14 mouse cellular contexts compared by ENCODE assay signal in the genomic region with DNA sequence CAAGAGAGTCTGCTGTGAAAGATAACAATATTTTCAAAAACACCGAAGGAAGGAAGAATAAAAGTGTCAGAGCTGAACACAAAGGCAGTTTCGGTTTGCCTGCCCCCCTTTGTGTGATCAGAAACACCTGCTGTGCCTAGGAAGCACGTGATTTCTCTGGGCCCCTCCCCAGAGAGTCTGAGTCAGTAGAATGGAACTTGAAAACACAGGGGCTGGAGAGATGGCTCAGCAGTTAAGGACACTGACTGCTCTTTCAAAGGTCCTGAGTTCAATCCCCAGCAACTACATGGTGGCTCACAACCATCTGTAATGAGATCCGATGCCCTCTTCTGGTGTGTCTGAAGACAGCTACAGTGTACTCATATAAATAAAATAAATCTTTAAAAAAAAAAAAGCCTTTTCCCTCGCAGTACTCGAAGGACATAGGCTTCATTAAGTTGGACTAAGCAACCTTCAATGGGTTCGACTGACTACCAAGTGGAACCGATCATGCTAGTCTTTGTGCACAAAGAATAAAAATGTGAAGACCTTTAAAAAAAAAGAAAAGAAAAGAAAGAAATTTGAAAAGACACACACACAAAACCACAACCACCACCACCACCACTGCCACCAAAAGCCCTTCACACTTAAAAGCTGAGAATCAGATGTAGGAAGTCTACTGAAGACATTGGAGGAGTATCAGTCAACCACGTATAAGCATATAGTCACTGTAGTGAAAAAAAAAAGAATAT.
DNase-seq lines count a peak whose midpoint lies in the region; ATAC-seq lines count a peak whose summit lies in the region.
"Had no signal": no experiment of that assay in that cellular context is flagged by ENCODE, and none has a peak within 500 bp of the region (broad histone marks: within the 10 kb centered on the region; RNA-seq: fewer than 3 reads in every experiment).

No protein-coding gene starts in this region.

- no peaks in the 10 kb centered on the region for H3K36me3 ChIP-seq in embryonic facial prominence, embryonic 14.5 days (ENCODE audit: control insufficient read depth, insufficient read depth, low read length)
- no peaks in the 10 kb centered on the region for H3K36me3 ChIP-seq in embryonic facial prominence, embryonic 10.5 days (replicated peaks)
- H3K36me3 ChIP-seq in neural tube, embryonic 12.5 days, result no peaks in the 10 kb centered on the region
- H3K36me3 ChIP-seq: limb, embryonic 13.5 days; neural tube, embryonic 13.5 days had no signal

- no peak overlapping the region for H3K27ac ChIP-seq in embryonic facial prominence, embryonic 14.5 days (replicated peaks; ENCODE audit: low read depth, low read length)
- H3K27ac ChIP-seq in embryonic facial prominence, embryonic 10.5 days (replicated peaks), result no peak overlapping the region
- no peak overlapping the region for H3K27ac ChIP-seq in neural tube, embryonic 12.5 days
- H3K27ac ChIP-seq: limb, embryonic 13.5 days; macrophage; neural tube, embryonic 13.5 days had no signal

- no peak overlapping the region for H3K4me2 ChIP-seq in embryonic facial prominence, embryonic 14.5 days (ENCODE audit: low read depth, low read length)
- no peak overlapping the region for H3K4me2 ChIP-seq in neural tube, embryonic 12.5 days (replicated peaks)
- H3K4me2 ChIP-seq: limb, embryonic 13.5 days; neural tube, embryonic 13.5 days had no signal

- no peaks in the 10 kb centered on the region for H3K9me3 ChIP-seq in embryonic facial prominence, embryonic 14.5 days (ENCODE audit: control insufficient read depth, low read length)
- no peaks in the 10 kb centered on the region for H3K9me3 ChIP-seq in embryonic facial prominence, embryonic 10.5 days
- H3K9me3 ChIP-seq in neural tube, embryonic 12.5 days, result no peaks in the 10 kb centered on the region
- H3K9me3 ChIP-seq: limb, embryonic 13.5 days; neural tube, embryonic 13.5 days had no signal

- H3K9ac ChIP-seq in embryonic facial prominence, embryonic 14.5 days (ENCODE audit: low read depth, low read length), result no peak overlapping the region
- H3K9ac ChIP-seq in neural tube, embryonic 12.5 days, result no peak overlapping the region
- H3K9ac ChIP-seq: limb, embryonic 13.5 days; neural tube, embryonic 13.5 days had no signal

- no peaks in the 10 kb centered on the region for H3K27me3 ChIP-seq in embryonic facial prominence, embryonic 14.5 days (replicated peaks; ENCODE audit: control insufficient read depth, insufficient read depth, low read length)
- H3K27me3 ChIP-seq in embryonic facial prominence, embryonic 10.5 days (replicated peaks; ENCODE audit: low read depth, poor library complexity, severe bottlenecking), result no peaks in the 10 kb centered on the region
- no peaks in the 10 kb centered on the region for H3K27me3 ChIP-seq in neural tube, embryonic 12.5 days (replicated peaks)
- H3K27me3 ChIP-seq: limb, embryonic 13.5 days; neural tube, embryonic 13.5 days had no signal

- H3K4me1 ChIP-seq in embryonic facial prominence, embryonic 14.5 days (ENCODE audit: control insufficient read depth, insufficient read depth, low read length), result no peaks in the 10 kb centered on the region
- no peaks in the 10 kb centered on the region for H3K4me1 ChIP-seq in embryonic facial prominence, embryonic 10.5 days
- H3K4me1 ChIP-seq in neural tube, embryonic 12.5 days, result no peaks in the 10 kb centered on the region

- peak; percentile 20 for DNase-seq in embryonic facial prominence, embryonic 14.5 days (ENCODE audit: low spot score)
- DNase-seq in embryonic facial prominence, embryonic 10.5 days (ENCODE audit: low spot score), result no peak
- no peak for DNase-seq in neural tube, embryonic 10.5 days (ENCODE audit: extremely low spot score, low spot score)
- DNase-seq in naive thymus-derived CD4-positive, alpha-beta T cell, adult 2 months (ENCODE audit: low read depth), result peak; percentile 13
- peak; percentile 61 for DNase-seq in thymus, postnatal 4 days
- no peak for DNase-seq in adrenal gland, adult 2 months
- no peak for DNase-seq in yolk sac, embryonic 10.5 days (ENCODE audit: low spot score)
- DNase-seq: adrenal gland, postnatal 36 days; cerebellum, postnatal 14 days; right cerebral cortex, postnatal 4 days had no signal

- ATAC-seq in embryonic facial prominence, embryonic 14.5 days (ENCODE audit: low read depth), result no peak
- 0 out of 2 replicates have a peak, but pooled peaks have one; percentile 29 for ATAC-seq in neural tube, embryonic 12.5 days (ENCODE audit: low FRiP score, low read depth)

- no peak overlapping the region for H3K4me3 ChIP-seq in embryonic facial prominence, embryonic 14.5 days (ENCODE audit: low read depth, low read length)
- no peak overlapping the region for H3K4me3 ChIP-seq in embryonic facial prominence, embryonic 10.5 days
- no peak overlapping the region for H3K4me3 ChIP-seq in neural tube, embryonic 12.5 days
- H3K4me3 ChIP-seq: limb, embryonic 13.5 days; neural tube, embryonic 13.5 days had no signal

- 55% methylated on average over 9 of the region's 9 CpGs for WGBS in embryonic facial prominence, embryonic 14.5 days
- 64% methylated on average over 9 of the region's 9 CpGs for WGBS in embryonic facial prominence, embryonic 10.5 days
- WGBS in neural tube, embryonic 12.5 days, result 57% methylated on average over 9 of the region's 9 CpGs

Comparison
In these comparisons a context has a peak if more than half of its experiments do, and no peak if none do; other contexts are left out.
1. DNase-seq: peak in embryonic facial prominence, embryonic 14.5 days (single experiment), naive thymus-derived CD4-positive, alpha-beta T cell, adult 2 months (single experiment) and thymus, postnatal 4 days (single experiment); none in embryonic facial prominence, embryonic 10.5 days (single experiment), neural tube, embryonic 10.5 days (single experiment), adrenal gland, adult 2 months (single experiment) and yolk sac, embryonic 10.5 days (single experiment).